Mouse (Mus musculus) megakaryocyte, embryonic 14.5 days (primary cell): Measurements from ENCODE around the gene Ptprr.

Experiments used
- FLI1 ChIP-seq: IDR thresholded peaks from 2 replicates; pipeline ENCODE4 v1.6.1; 2012; ENCODE audit warnings: low read length, inconsistent platforms, mixed read lengths
- GATA1 ChIP-seq: IDR thresholded peaks from 3 replicates; pipeline ENCODE4 v1.6.1; 2012; ENCODE audit warnings: mixed read lengths, low read length, inconsistent platforms, borderline replicate concordance

GRCm38 (mm10) chr10:116006675-116007074 lies 11.3 kb upstream of the Ptprr start:
- TF ChIP-seq GATA1 (no peak), FLI1 (no peak)
